Mouse (Mus musculus) cerebellum, adult 8-10 months (tissue): ENCODE results near the gene Pla2g5.
A peak's percentile ranks its signal among the peaks of the same experiment; 100 is the strongest.
"Not testable (repeated sequence)": the region's sequence is repeated elsewhere in the genome, so short reads cannot be mapped to it uniquely, and the experiment has no call there.

Experiments used
- DNase-seq: peaks from one replicate; pipeline ENCODE4 v3.0.0; 2022

Pla2g5 gene

DNA sequence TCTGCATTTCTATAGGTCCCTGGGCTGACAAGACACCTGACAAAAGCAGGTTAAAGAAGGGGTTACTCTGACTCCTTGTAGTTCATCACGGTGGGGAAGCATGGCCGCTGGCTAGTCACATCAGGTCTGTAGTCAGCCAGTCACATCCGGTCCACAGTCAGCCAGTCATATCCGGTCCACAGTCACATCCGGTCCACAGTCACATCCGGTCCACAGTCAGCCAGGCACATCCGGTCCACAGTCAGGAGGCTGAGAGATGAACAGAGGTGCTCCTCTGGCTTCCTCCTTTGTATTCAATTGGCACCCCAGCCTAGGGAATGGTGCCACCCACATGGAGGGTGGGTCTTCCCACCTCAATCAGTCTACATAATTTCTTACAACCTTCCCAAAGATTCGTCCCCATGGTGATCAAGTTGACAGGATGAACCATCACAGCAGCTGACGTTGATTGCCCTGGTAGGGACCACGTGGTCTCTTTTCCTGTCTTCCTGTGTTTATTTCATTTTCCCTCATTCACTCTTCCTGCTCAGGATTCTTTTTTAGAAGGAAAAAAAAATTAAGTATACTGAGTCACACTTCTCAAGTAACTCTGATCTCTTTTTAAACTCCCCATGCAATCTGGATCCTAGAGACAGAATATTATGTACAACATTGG is at the start of gene Pla2g5:
Gene Pla2g5 (minus strand): TSS at position 139 of the 655 bp plus-strand sequence.
- no peak for DNase-seq

DNA sequence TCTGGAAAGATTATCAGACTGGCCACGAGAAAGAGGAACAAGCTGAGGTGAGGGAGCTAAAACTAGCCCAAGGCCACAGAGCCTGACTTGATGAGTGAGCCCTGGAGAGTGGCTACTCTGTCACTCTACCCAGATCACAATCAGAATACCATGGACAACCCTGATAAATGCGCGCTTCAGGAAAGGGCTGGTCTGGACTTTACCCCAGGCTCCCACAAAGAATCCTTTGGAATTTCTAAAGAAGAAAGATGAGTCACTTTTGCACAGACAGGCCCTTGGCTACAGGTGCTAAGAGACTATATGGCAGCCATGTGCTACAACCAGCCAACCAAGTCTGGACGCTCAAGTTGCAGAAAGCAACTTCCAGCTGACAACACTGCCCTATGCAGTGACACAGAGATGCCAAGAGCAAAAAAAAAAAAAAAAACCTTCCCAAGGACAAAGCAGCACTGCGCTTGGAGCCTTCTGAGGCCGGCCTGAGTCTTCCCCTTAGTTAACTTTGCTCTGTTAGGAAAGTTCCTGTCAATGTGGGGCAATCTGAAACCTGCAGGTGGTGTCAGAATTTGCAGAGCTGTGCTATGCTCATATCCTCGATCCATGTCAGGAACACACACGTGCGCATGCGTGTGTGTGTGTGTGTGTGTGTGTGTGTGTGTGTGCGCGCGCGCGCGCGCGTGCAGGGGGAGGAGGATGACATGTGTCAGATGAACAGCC is 42.5 kb upstream of the Pla2g5 start:
- no peak for DNase-seq

DNA sequence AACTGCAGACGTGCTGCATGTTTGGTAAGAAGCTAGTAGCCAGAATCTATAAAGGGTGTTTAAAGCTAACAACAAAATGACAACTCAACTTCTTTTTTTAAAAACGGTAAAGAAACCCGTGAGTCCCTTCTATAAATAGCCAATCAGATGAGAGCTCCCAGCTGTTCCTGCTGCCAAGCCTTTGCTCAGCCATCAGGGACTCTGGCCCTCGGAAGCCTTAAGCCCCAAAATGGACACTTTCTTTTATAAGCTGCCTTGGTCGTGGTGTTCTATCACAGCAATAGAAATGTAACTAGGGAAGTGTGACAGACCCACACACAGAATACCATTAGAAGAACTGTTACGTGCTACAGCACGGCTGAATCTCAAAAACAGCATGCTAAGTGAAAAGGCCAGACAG is 36.1 kb upstream of the Pla2g5 start:
- DNase-seq, result no peak

DNA sequence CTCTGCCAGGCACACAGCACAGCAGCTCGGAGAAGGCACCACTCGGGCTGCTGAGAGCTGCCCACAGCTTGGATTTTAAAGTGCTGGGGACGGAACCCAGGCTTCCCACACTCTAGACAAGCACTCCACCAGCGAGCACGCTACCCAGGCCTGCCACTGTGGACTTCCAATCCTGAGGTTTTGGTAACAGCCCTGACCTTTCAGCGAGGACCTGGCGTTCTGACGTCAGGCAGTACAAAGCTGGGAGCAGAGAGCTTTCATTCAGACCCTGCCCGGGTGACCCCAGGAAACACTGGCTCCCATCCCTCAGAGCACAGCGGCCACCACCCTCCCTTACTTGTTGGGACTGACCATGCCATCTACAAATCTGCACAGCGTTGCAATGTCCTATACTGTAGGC is 30.5 kb upstream of the Pla2g5 start:
- not testable (repeated sequence) for DNase-seq

DNA sequence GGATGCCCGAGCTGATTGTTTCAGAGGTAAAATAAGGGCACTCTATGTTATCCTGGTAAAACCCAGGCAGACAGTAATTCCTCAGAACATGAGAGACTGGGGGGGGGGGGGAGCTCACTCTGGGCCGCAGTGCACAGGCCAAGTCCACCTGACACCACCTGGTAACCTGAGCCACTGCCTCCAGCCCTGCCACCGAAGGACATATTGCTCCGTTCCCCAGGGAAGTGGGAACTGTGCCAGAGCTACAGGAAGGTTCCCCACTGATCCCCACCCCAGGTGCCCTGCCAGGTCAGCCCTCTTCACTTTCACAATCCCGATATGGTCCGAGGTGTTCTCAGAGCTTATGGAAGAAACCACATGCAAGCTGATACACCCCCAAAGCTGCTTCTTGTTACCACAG is 29.4 kb upstream of the Pla2g5 start:
- DNase-seq, result peak; percentile 10

DNA sequence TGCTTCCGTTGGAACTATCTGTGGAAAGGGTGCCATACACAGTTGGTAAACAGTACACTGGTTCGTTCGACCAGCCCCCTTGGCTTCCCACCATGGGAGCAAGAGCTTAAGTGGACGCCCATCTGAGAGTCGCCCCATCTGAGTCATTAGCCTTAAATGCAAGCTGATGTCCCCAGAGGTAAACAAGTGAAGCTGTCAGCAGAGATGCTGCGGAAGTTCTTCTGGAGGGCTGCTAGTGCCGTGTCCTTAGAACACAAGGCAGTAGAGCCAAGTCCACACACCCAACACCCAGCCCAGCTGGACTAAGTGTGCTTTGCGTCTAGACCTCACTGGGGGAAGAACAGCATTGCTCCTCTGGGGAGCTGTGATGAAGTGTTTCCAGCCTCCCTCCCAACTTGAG is 26.4 kb upstream of the Pla2g5 start:
- no peak for DNase-seq

DNA sequence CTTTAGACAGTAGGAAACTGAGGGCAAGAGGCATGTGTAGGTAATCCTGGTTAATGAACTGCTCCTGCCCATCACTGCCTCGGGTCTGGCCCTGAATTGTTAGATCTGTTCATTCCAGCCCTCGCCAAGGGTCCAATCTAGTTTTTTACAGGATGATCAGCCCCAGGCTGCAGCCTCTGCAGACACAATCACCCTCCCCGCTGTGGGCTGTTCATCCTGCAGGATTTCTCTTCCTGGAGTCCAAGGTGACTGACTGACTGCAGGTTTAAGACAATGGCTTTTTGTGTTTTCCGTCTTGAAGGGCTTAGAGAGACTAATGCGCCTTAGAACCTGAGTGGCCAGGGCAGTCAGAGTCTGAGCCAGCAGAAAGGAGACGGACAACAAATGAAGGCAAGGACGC is 25.9 kb upstream of the Pla2g5 start:
- DNase-seq, result no peak

DNA sequence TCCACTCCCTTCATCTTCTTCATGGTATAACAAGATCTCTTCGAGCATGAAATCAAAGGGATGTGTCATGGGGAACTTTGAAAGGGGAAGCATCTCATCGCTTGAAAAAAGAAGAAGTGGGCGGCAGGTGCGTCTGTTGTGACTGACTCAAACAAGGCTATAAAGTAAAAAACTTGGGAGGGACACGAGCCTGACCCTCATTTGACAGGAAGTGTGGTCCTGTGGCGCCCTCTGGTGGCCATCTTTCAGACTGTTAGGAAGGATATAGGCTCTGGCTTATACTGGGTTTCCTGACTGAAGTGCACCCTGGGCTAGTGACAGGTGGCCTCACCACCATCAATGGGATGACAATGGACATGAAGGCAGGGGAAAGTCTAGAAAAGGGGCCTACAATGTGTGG is 21.0 kb upstream of the Pla2g5 start:
- DNase-seq, result peak; percentile 79

DNA sequence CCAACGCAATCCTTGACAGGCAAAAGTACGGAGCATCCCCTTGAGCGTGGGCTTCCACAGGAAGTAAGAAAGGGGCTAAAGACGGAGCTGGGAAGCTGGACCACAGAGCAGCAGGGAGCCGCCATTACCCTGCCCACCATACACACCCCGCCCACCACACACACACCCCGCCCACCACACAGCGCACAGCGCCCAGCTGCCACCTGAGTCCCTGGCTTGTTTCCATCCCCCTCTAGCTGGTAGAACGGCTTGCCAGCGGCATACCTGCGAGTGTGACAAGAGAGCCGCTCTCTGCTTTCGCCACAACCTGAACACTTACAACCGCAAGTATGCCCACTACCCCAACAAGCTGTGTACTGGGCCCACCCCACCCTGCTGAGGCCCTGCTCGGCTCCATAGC is 18.9 kb upstream of the Pla2g5 start:
- DNase-seq, result no peak

DNA sequence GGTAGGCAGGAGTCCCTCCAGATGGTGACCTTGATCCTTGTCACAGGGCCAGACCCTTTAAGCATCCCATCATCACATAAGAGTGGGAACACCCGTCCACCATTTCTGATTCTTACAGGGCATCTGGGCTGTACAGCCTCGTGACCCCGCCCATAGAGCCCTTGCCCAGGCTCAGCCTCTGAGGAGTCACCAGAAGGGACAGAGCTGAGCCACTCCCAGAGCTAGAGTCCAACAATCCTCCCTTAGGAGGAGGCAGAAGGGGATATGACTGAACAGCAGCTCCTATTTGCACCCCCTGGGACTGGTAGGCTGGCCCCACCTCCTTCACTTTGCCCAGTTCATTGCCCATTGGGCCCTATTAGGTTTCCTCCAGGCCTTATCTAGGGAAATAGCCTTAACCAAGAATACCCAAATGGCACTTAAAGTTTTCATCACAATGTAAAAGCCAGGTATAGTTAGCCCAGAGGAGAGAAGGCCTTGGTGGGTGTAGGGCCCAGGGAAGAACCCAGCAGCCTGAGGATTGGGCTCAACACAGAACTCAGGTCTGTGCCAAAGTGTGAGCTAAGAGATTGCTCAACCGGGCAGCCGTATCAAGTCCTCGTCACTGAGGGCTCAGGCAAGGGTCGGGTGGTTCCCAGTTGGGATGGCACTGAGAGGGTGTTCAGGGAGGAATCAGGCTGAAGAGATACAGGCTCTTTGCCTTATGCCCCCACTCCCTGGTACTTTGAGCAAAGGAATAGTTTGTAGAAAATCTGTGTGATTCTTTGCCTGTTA is 17.7 kb upstream of the Pla2g5 start:
- DNase-seq, result no peak

DNA sequence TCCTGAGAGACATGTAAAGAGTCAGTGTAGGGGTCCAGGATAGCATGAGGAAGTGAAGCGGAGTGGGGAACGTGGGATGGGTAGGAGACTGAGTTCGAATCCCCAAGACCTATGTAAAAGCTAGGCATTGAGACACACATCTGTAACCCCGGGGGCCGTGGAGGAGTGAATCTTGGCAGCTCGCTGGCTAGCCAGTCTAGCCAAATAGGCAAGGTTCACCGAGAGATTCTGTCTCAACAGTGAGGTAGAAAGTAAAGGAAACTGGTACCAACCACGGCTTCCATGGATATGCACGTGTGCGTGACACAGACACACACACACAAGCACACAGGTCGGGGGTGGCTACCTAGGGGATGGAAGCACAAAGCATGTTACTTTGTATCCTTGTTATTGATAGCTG is 16.5 kb upstream of the Pla2g5 start:
- DNase-seq, result no peak

DNA sequence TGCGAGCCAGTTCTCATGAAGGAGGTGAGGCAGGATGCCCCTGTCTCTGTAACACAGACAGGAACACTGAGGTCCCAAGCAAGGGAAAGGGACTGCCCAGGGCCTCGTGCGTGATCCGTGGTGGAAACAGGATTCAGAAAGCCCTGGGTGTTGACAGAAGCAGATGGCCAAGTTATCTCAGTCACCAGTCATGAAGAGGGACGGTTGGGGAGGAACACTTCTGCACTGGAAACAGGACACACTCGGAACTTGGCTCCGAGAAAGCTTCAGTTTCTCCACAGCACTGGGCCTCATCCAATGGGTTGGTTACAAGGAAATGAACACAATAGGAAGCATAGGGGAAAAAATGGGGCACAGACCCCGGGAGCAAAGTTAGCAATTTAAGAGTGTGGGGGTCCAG is 15.5 kb upstream of the Pla2g5 start:
- no peak for DNase-seq

DNA sequence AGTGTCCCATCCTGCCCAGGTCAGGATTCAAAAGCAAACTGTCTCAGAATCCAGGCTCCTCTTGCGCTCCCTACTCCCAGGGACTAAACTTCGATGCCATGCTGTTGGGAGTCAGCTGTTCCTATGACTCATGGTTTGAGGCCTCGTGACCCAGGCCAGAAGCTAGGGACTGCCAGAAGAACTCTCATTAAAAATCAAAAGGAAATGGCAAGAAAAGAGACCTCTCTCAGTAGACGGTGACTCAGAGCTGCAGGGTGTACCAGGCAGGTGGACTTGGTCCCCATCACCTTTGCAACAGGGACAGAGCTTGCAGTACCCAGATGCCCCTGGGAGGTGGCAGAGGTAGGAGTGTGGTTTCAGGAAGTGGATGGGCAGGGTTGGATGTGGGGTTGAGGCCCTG is 14.4 kb upstream of the Pla2g5 start, which contains the start of gene Pla2g2e:
Gene Pla2g2e (plus strand): TSS at position 212 of the 400 bp plus-strand sequence.
- no peak for DNase-seq

DNA sequence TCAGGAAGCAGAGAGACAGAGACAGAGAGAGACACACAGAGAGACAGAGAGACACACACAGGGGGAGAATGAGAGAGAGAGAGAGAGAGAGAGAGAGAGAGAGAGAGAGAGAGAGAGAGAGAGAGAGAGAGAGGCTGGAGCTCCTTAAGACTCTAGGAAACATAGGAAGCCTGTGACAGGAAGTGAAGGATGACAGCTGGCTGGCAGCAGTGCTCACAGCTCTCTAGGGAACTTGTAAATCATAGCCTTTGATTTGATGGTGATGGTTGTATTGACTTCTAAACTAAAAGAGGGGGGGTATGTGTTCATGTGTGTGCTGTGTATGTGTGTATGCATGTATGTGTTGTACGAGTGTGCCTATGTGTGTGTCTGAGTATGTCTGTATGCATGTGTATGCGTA is 12.7 kb upstream of the Pla2g5 start:
- DNase-seq, result no peak

DNA sequence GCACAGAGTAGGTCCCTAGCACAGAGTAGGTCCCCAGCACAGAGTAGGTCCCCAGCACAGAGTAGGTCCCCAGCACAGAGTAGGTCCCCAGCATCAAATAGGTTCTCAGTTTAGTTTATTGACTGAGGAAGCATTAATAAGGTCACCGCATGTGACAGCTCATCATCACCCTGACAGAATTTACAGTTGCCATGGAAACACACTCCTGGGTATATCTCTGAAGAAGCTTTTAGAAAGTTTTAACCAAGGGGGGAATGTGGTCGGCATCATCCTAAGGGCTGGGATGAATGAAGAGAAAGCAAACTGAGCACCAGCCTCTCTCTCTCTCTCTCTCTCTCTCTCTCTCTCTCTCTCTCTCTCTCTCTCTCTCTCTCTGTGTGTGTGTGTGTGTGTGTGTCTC is 12.0 kb upstream of the Pla2g5 start:
- not testable (repeated sequence) for DNase-seq

DNA sequence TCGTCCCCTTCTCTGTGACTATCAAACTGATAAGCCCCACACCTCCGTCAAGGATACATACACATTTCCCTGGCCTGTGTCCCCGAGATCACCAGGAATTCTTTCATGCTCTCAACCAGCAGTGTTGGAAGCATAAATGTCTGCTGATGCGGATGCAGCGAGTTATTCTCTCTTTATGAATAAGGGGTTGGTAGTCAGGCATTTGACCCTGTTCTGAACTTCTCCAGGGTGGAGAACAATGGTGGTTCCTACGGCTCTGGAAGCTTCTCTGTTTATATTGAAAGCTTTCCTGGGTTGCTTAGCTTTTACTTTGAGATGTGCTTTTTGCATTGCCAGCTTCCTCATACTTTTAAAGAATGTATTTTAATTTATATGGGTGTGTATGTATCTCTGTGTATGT is 10.6 kb upstream of the Pla2g5 start, which contains the start of gene Gm13030:
Gene Gm13030 (minus strand): TSS at position 101 of the 400 bp plus-strand sequence.
- DNase-seq, result no peak

DNA sequence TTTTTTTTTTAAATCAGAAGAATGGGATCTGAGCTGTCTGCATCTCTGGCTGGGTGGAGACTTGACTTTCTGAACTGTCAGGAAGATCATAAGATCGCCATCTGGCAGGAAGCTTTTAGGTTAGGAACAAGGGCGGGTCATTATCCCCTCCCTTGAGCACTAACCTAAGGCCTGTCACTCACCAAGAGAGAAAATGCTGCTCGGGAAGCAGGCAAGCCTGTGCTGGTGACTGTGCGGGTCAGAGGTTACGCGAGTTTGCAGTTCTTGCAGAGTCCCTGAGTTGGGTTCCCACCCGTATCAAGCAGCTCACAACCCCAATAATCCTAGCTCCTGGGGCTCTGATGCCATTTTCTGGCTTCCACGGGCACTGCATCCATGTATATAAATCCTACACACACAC is 5.4 kb upstream of the Pla2g5 start:
- no peak for DNase-seq

DNA sequence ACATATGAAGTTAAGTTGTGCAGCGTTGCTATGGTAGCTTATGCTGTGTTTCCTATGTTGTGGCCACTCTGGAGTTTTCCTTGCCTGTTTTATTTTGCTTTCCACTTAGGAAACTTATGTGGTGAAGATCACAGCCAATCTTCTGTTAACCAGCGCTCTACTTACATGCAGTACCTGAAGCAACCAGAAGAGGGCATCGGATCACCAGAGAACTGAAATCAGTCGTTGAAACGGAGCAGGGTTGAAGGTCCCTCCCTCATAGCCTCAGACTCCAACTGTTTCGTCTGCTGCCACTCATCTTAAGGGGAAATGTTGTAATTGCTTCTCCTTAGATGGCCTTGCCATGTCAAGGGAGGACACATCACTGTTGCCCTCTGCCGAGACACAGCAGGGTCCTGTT is 3.1 kb upstream of the Pla2g5 start:
- DNase-seq, result peak; percentile 74

DNA sequence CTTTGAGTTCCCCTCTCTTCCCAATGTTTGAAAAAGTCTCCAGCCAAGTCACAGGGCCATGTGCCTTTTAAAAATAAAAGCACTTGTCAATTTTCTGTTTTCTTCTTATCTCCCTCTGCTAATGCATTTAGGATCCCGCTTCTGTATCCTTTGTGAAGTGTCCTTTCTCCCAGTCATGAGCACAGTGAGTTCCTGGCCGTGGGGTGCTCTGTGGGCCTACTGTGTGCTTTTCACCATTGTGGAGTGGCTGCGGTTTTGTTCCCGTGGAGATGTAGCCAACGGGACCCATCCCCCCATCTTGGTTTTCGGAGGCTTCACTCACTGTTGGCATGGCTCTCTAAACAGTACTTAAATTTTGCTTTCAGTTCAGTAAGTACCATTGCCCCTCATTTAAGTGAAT is 2.7 kb upstream of the Pla2g5 start:
- DNase-seq, result no peak

DNA sequence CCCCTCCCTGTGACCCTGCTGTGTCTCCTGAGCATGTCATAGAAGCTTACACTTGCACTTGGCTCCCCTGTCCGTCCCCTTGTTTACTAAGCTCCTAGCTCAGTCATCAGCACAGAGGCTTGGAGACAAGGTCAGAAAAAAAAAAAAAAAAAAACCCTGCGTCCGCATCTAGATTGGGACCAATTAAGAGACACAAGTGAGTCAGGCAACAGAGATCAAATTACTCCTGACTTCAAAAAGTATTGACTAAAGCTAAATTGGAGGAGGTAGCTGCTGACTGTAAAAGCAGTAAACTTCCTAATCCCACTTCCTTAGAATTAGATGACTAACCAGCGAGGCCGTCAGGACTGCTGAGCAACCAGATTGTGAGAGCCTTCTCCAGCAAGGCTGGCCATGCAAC is 1.8 kb upstream of the Pla2g5 start:
- DNase-seq, result no peak

DNA sequence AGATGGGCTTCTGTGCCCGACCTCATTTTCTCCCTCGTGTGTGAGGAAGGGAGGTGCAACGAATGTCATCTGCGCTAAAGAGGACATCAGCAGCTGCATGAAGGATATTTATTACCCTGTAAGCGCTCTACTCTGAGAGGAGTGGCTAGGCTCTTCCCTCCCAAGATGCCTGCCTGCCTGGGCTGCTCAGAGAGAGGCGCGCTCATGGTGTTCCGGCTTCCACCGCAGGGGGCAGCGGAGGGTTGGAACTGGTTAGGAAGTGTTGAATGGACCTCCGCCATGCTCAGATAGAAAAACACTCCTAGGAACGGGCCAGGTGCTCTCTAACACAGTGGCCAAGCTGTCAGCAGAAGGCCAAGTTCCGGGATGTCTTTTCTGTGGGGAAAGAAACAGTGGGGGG is 3.6 kb downstream of the Pla2g5 start:
- DNase-seq, result peak; percentile 87

DNA sequence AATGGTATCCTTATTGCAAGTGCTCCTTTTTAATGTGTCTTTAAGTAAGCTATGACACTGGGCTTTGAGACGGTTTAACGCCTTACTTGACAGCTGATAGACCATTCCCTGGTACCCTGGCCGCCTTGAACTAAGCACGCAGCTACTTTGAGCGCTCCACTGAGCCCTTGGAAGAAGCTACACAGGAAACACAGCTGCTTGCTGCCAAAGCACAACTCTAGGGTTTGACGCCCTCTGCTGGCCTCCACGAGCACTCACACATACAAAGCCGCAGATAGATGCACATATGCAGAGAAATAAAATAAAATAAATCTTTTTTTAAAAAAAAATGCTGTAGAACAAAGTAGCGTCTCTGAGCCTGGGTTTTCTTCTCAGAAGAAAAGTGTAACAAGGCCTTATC is 4.0 kb downstream of the Pla2g5 start:
- DNase-seq, result peak; percentile 32

DNA sequence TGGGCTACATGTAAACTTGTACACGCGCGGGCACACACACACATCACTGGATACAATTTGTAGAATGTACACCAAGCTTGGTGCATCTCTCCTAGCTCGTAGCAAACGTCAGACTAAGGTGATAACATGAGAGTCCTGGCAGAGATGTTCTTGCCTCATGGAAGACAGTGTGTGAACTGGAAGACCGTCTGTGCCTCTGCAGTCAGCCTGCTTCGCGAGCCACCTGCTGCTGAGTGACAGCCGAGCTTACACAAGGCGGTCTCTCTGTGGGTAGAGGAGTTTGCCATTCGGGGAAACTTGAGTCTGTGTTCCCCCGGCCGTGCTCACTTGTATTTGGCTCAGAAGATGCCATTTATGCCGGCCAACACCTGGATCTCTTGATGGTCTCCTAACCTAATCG is 4.8 kb downstream of the Pla2g5 start:
- DNase-seq, result no peak

DNA sequence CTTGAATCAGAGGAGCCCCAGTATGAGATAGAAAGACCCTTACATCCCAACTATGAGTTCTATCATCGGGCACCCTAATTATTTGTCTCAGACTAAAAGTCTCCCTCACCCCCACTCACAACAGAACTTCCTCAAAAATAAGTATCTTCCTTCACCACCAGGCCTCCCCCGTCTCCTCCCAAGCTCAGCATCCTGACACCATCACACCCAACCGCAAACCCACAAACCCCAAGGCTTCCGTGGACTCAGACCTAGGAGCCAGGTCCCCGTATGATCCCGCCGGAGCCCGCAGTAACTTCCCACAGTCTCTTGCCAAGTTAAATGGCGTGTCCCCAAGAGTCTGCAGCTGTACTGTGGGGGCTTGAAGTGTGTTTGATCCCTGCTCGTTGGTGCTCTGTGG is 5.7 kb downstream of the Pla2g5 start:
- no peak for DNase-seq
